Mouse (Mus musculus): ENCODE measurements around the gene Lrrc57.

- no peak for TF ChIP-seq POLR2A (IDR thresholded peaks at IDR 0.05; ENCODE audit: low read depth, low read length)
- TF ChIP-seq CTCF (IDR thresholded peaks at IDR 0.05; ENCODE audit: extremely low read depth, insufficient read depth, insufficient read length, insufficient replicate concordance), result no peak
Measured at GRCm38 (mm10) chr2:120652925-120653284, 43.6 kb upstream of the Lrrc57 start.

Measured in spleen, adult 2 months (tissue).